Mouse (Mus musculus) megakaryocyte, embryonic 14.5 days (primary cell): ENCODE measurements around the gene 4931422A03Rik.

Experiments
- FLI1 ChIP-seq: IDR thresholded peaks from 2 replicates; pipeline ENCODE4 v1.6.1; 2012; ENCODE audit warnings: low read length, inconsistent platforms, mixed read lengths
- GATA1 ChIP-seq: IDR thresholded peaks from 3 replicates; pipeline ENCODE4 v1.6.1; 2012; ENCODE audit warnings: mixed read lengths, low read length, inconsistent platforms, borderline replicate concordance

DNA sequence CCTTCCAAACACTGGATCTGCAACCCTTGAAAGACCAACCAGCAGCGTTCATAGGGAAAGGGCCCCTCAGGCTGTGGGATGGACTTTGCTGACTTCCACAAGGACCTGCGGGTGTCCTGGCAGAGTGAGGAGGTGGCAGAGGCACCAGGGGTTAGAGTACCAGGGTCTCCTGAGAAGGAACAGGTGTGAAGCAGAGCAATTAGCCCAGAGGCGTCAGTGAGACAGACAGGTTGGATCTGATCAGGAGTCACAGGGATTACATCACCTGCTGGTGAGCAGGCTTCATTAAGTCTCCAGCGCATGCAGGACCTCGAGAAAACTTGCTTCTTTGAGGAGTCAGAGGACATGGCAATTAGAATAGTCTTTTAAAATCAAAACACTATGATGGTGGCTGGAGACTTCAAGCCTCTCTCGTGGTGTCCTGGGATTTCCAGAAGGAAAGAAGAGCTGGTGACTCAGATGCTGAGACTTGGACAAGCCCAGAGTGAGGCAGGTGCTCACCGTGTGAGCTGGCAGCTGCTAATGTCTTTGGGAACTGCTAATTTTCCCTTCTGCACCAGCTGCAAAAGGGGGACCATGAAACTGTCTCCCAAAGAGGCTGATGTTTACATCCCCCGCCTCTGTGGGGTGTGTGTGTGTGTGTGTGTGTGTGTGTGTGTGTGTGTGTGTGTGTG, 80.0 kb downstream of the 4931422A03Rik start:
- TF ChIP-seq GATA1 (no peak), FLI1 (no peak)
